Mouse (Mus musculus): ENCODE results near the gene 2010111I01Rik. TPM values are rescaled to one million over a fixed set of nuclear protein-coding genes. Genes with fewer than 3 reads are reported as not detected.

2010111I01Rik gene
- total RNA-seq, 4 experiments from 2014 or later = 88.7 to 271 (median 175) TPM

DNA sequence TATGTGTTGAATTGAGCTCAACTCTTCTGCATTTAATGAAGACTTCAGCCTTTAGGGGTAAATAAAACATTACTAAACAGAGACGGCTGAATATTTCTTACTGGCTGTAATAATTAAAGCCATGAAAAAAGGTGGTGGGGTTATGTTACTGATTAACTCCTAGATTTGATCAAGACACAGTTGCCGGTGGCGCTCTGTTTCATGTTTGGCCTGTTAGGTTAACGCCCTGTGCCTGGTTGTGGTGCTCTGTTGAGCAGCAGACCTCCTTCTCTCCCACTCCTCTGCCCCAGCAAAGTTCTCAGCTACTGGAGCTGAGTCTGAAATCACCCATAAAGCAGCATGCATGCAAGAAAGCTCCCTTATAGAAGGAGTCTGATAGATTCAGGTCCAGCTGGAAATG is 303.7 kb downstream of the 2010111I01Rik start:
- no peak for DNase-seq

DNA sequence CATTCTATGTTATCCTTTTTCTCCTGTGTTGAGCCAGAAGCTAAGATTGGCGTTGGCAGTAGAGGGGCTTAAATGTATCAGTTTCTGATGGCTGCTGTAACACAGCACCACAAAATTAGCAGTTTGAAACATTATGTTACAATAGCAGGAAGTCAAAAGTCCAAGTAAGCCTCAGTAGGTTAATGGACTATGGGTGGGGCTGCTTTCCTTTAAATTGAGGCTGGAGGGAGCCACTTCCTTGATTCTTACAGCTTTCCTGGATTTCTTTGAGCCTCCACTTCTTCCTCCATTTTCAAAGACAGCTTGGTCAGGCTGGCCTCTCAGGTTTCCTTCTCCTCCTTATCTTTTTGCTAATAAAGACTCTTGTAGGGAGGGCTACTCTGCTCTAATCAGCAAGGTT is 304.1 kb downstream of the 2010111I01Rik start:
- DNase-seq = no peak

DNA sequence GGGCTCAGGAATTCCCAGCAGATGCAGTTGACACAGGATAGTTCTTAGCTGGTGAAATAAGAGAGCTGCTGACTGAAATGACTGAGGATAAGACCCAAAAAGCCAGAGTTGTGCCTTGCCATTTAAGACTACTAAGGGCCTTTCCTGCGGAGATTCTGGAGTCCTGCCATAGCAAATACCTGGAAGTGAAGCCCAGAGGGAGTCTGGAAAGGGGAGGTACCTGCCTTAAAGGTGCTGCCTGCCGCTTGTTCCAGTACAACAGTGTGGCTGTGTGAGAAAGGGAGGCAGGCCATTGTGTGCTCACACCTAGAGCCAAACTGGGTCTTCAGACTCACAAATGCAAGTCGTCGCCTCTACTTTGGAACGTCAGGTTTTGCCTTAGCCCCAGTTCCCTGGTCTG is 305.5 kb downstream of the 2010111I01Rik start:
- DNase-seq = no peak

GRCm38 (mm10) chr13:63272017-63272601 is 307.4 kb downstream of the 2010111I01Rik start:
- DNase-seq = no peak

GRCm38 (mm10) chr13:63272602-63273229 is 308.0 kb downstream of the 2010111I01Rik start:
- DNase-seq = peak; percentile 75

GRCm38 (mm10) chr13:63273859-63274258 is 309.2 kb downstream of the 2010111I01Rik start:
- no peak for DNase-seq

- no peak for DNase-seq
Observed at GRCm38 (mm10) chr13:63274488-63275166, 309.9 kb downstream of the 2010111I01Rik start.

- no peak for DNase-seq
Observed at GRCm38 (mm10) chr13:63276389-63276788, 311.7 kb downstream of the 2010111I01Rik start.

DNA sequence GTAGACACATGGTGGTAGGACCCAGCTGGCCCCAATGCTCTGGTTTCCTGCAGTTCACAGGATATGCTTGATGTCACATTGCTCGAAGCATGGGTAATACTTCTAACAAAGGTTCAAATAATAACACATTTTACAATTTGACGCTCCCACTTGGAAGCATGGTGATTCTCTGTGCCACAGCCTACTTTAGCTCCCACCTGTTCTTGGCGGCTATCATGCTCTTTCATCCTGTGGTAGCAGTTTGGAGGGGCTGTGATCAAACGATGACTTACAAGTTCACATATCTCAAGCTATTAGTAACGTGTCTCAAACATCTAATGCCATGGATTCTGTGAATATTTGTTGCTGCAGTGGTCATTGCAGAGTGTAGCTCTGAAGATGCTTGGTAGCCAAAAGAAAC is 312.6 kb downstream of the 2010111I01Rik start:
- no peak for DNase-seq

DNA sequence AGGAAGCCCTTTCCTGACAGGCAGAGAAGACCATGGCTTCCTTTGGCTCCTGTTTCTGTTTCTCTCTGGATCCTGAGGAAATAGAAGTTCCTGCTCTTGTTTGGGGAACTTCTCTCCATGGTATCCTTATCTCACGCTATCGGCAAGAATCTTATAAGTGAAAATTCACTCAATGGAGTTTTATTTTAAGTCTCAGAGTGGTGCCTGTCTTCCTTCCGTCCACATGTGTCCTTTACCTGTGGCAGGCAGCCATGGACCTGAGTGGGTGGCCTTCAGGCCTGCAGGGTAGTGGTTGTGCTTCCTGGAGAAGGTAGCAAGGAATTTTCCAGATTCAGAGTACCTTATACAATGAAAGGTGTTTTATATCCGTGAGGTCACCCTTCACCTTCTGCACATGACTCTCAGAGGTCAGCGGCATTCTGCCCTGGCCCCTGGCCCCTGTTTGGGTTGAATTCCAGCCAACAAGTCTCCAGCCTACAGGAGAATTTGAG is 313.5 kb downstream of the 2010111I01Rik start:
- no peak for DNase-seq

GRCm38 (mm10) chr13:63278796-63279475 is 314.2 kb downstream of the 2010111I01Rik start:
- DNase-seq = no peak

GRCm38 (mm10) chr13:63279807-63280206 is 315.1 kb downstream of the 2010111I01Rik start:
- DNase-seq = no peak

GRCm38 (mm10) chr13:63280344-63280743 is 315.7 kb downstream of the 2010111I01Rik start:
- DNase-seq = no peak

GRCm38 (mm10) chr13:63281206-63281605 is 316.5 kb downstream of the 2010111I01Rik start:
- no peak for DNase-seq

DNA sequence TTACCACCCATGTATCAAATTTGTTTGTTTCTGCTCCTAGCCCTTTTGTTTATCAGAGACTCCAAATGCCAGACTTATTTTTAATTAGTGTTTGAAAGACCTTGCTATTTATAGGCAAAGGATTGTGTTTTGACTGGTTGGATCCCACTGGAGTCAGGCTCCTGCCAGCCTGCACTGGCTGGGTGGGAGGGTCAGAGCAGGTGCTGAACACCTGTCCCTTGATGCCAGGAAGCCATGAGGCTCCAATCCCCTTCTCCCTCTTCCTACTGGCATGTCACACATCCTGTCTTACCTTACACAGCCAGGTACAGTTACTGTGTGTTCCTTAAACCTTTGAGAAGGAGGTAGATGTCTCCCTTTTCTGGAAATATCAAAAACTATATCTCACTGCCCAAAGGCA is 318.5 kb downstream of the 2010111I01Rik start:
- no peak for DNase-seq

- DNase-seq = no peak
Observed at GRCm38 (mm10) chr13:63284748-63285147, 320.1 kb downstream of the 2010111I01Rik start.

- DNase-seq = no peak
Observed at GRCm38 (mm10) chr13:63286483-63287102, 321.9 kb downstream of the 2010111I01Rik start.

DNA sequence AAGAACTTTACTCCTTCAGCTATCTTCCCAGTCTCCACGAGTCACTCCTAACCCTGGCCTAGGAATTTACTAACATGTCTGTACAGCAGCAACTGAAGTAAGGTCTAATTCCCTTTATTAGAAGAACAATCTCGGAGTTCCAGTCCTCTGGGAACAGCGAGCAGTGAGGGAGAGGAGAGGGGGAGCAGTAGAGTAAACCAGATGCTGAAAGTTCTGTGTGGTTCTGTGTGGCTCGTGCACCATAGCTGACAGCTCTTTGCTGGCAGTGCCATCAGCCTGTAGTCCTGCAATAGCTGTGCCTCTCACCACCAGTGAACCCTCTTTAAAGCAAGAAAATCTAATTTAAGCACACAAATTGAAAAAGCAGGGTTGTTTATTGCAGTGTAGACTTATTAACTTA is 324.5 kb downstream of the 2010111I01Rik start:
- no peak for DNase-seq

DNA sequence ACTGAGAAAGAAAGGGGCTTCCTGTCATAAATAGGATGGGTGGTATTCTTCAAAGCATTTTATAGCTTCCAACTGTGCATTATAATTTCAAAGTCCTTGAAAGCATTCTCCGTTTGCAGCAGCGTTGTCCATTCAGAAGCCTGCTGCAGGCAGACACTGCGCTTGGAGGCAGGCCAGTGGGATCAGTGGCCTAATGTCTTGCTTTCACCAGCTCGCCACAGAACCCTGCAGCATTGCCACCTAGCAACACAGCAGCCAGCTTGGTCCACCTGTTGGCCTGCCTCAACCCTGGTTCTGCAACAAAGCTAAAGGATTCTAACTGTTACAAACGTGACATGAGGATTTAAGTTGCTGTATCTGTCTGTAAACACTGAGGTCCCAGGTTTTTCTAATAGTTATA is 325.0 kb downstream of the 2010111I01Rik start:
- no peak for DNase-seq

- no peak for DNase-seq
Observed at GRCm38 (mm10) chr13:63290126-63290525, 325.4 kb downstream of the 2010111I01Rik start.

GRCm38 (mm10) chr13:63291016-63291415 is 326.3 kb downstream of the 2010111I01Rik start:
- DNase-seq = peak; percentile 83

DNA sequence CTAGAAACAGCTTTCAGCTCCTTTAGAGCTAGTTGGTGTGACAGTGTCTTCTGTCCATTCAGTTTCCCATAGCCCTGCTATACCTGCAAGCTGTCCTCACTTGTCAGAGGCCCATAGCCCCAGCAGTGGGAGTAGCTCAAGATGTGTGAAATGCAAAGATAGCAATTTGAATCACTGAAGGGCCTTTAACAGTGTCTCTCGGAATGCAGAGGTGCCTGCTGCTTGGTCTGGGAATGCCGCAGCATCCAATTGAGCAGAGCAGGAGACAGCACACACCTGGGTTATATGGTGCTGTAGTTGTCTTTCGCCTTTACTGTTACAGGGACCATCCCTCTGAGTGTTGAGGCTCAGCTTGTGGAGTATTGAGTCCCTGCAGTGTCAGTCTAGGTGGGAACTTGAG is 329.0 kb downstream of the 2010111I01Rik start:
- no peak for DNase-seq
